Mouse (Mus musculus) liver, embryonic 15.5 days (tissue): ENCODE measurements at regions not wholly inside any gene's neighbourhood (a gene's known extent, or its start where the extent isn't known, plus 50 kb on each side); places are given as distances from the start of the nearest gene placed in this dataset. TPM values are rescaled to one million over a fixed set of nuclear protein-coding genes. Genes with fewer than 3 reads are reported as not detected.

Source experiments
- ATAC-seq: fragments of 200-750 bp; cut with Nextera tagmentation; 2 replicates; pipeline ENCODE4 v1.8.0; 2017; ENCODE audit warnings: moderate number of reproducible peaks, mild to moderate bottlenecking, moderate library complexity; ENCODE audit not compliant: insufficient read depth
- H3K27ac ChIP-seq: fragments of 300-500 bp; sonication (generic); replicated peaks from 2 replicates; pipeline ENCODE4 v1.5.1; 2015; ENCODE audit warnings: mild to moderate bottlenecking, inconsistent platforms
- H3K27me3 ChIP-seq: fragments of 300-500 bp; sonication (generic); 2 replicates; pipeline ENCODE4 v1.6.1; 2015; ENCODE audit warnings: mild to moderate bottlenecking, inconsistent platforms
- H3K36me3 ChIP-seq: fragments of 300-500 bp; sonication (generic); replicated peaks from 2 replicates; pipeline ENCODE4 v1.6.1; 2015; ENCODE audit warnings: moderate library complexity, mild to moderate bottlenecking, inconsistent platforms
- H3K4me1 ChIP-seq: fragments of 300-500 bp; sonication (generic); replicated peaks from 2 replicates; pipeline ENCODE4 v1.6.1; 2015; ENCODE audit warnings: inconsistent platforms
- H3K4me2 ChIP-seq: fragments of 300-500 bp; sonication (generic); 2 replicates; pipeline ENCODE4 v1.6.1; 2015; ENCODE audit warnings: moderate library complexity, mild to moderate bottlenecking, inconsistent platforms
- H3K4me3 ChIP-seq: fragments of 300-500 bp; sonication (generic); replicated peaks from 2 replicates; pipeline ENCODE4 v1.5.1; 2015; ENCODE audit warnings: mild to moderate bottlenecking, inconsistent platforms
- H3K9ac ChIP-seq: fragments of 300-500 bp; sonication (generic); 2 replicates; pipeline ENCODE4 v1.6.1; 2015; ENCODE audit warnings: moderate library complexity, mild to moderate bottlenecking, inconsistent platforms
- H3K9me3 ChIP-seq: fragments of 300-500 bp; sonication (generic); replicated peaks from 2 replicates; pipeline ENCODE4 v1.6.1; 2016; ENCODE audit warnings: inconsistent platforms
- WGBS: fragments of 180-500 bp; shearing (Covaris S2); methylation state at CpG from one replicate; pipeline ENCODE4 v1.1.7; 2015; ENCODE audit warnings: mixed read lengths; ENCODE audit not compliant: insufficient replicate concordance; 5-methylcytosine and 5-hydroxymethylcytosine counted together
- microRNA-seq: library from miRNA; unstranded; fragments of <30 nt; microRNA quantifications from one replicate; pipeline ENCODE4, GENCODE M21; 2016

GRCm38 (mm10) chr5:120356950-120357349 lies 74.5 kb upstream of the Lhx5 start:
- no peak for ATAC-seq
- Histone ChIP-seq H3K4me2 (no peak overlapping the region), H3K4me1 (no peaks in the 10 kb centered on the region), H3K9ac (no peak overlapping the region), H3K4me3 (no peak overlapping the region), H3K36me3 (no peaks in the 10 kb centered on the region), H3K27ac (no peak overlapping the region), H3K9me3 (no peaks in the 10 kb centered on the region), H3K27me3 (peaks cover 26% of the 10 kb centered on the region)
- 59% methylated on average over 4 of the region's 4 CpGs for WGBS

GRCm38 (mm10) chr5:120358084-120358690 lies 73.3 kb upstream of the Lhx5 start:
- no peak overlapping the region for H3K4me2 ChIP-seq
- no peaks in the 10 kb centered on the region for H3K36me3 ChIP-seq
- ATAC-seq = no peak
- H3K4me1 ChIP-seq = no peaks in the 10 kb centered on the region
- H3K27me3 ChIP-seq = peaks cover 26% of the 10 kb centered on the region
- WGBS = 11% methylated on average over 20 of the region's 20 CpGs
- no peaks in the 10 kb centered on the region for H3K9me3 ChIP-seq
- no peak overlapping the region for H3K27ac ChIP-seq
- no peak overlapping the region for H3K9ac ChIP-seq
- H3K4me3 ChIP-seq = no peak overlapping the region

- no peak overlapping the region for H3K4me3 ChIP-seq
- no peaks in the 10 kb centered on the region for H3K4me1 ChIP-seq
- no peak overlapping the region for H3K9ac ChIP-seq
- H3K9me3 ChIP-seq = no peaks in the 10 kb centered on the region
- no peak for ATAC-seq
- H3K27ac ChIP-seq = no peak overlapping the region
- 35% methylated on average over 10 of the region's 10 CpGs for WGBS
- H3K27me3 ChIP-seq = no peaks in the 10 kb centered on the region
- H3K36me3 ChIP-seq = no peaks in the 10 kb centered on the region
- no peak overlapping the region for H3K4me2 ChIP-seq
Measured at GRCm38 (mm10) chr5:120365950-120366467, 65.5 kb upstream of the Lhx5 start.

DNA sequence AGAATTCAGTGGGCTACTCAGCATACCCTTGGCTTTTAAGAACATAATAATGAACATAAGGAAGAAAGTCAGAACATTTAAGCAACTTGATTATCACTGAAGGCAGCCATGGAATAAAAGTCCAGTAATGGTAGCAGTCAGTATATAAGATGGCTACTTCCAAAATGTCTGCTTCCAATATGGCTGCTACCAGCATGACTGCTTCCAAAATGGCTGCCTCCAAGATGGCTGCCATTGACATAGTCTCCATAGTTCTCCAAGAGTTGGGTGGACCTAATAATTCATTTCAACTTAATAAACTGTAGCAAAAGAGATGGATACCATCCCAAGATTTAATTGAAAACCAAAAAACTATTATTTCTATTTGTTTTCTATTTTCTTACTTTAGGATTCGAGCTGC lies 62.7 kb upstream of the Lhx5 start:
- peaks cover 16% of the 10 kb centered on the region for H3K27me3 ChIP-seq
- WGBS = 60% methylated on average over 1 of the region's 1 CpGs
- no peaks in the 10 kb centered on the region for H3K36me3 ChIP-seq
- ATAC-seq = no peak
- H3K4me2 ChIP-seq = no peak overlapping the region
- H3K4me3 ChIP-seq = no peak overlapping the region
- H3K4me1 ChIP-seq = no peaks in the 10 kb centered on the region
- no peak overlapping the region for H3K27ac ChIP-seq
- H3K9ac ChIP-seq = no peak overlapping the region
- H3K9me3 ChIP-seq = no peaks in the 10 kb centered on the region

- Histone ChIP-seq H3K4me3 (no peak overlapping the region), H3K36me3 (no peaks in the 10 kb centered on the region), H3K4me2 (no peak overlapping the region), H3K27me3 (peaks cover 16% of the 10 kb centered on the region), H3K9me3 (no peaks in the 10 kb centered on the region), H3K9ac (no peak overlapping the region), H3K27ac (no peak overlapping the region), H3K4me1 (no peaks in the 10 kb centered on the region)
- 17% methylated on average over 15 of the region's 15 CpGs for WGBS
- no peak for ATAC-seq
Measured at GRCm38 (mm10) chr5:120371176-120371819, 60.2 kb upstream of the Lhx5 start.

DNA sequence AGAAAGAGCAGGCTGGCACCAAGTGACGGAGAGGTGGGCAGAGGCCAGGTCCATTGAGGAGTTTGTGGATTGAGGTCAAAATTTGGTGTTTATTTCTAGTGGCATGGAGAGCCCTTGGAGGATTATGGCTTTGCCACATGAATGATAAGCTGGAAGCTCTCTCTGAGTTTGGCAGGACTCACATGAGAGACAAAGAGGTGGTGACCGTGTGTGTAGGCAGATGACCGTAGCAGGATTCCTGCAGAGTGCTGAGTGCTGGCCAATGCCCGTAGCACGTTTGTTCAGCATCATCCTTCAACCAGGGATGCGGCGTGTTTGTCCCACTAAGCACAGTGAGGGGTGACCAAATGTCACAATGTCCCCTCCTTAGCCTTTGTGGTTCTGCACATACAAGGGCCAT lies 58.1 kb upstream of the Lhx5 start:
- WGBS = 72% methylated on average over 7 of the region's 7 CpGs

More for the DNA sequence above, 58.1 kb upstream of the Lhx5 start:
- H3K9ac ChIP-seq = no peak overlapping the region
- no peak overlapping the region for H3K4me2 ChIP-seq
- H3K27ac ChIP-seq = no peak overlapping the region
- H3K27me3 ChIP-seq = peaks cover 16% of the 10 kb centered on the region
- H3K4me1 ChIP-seq = no peaks in the 10 kb centered on the region
- ATAC-seq = no peak
- no peak overlapping the region for H3K4me3 ChIP-seq
- no peaks in the 10 kb centered on the region for H3K36me3 ChIP-seq
- no peaks in the 10 kb centered on the region for H3K9me3 ChIP-seq

Small RNAs in the stretch of these regions (microRNA-seq; reads per million reads assigned to microRNA genes)
- not detected for gene Gm26474
